Mouse (Mus musculus): ENCODE results near the gene Gm10964.

DNA sequence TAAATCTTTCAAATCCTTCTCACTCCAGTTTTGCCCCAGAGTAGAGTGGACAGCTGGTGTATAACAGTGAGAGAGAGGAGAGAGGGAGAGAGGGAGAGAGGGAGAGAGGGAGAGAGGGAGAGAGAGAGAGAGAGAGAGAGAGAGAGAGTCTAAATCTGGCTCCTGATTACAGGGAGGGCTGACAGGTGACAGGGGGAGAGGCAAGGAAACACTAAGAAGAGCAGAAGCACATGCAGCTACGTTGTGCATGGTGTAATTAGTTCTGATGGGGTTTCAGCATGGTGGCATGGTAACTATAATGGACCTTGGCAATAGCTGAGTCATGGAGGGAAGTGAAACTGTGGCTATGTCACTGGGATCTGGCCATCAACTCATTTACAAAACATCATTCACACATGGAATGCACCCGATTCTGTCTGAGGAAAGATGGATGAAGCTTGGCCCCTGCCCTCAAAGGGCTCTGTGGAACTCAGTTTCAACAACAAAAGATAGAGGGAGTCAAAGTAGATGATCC, 11.3 kb upstream of the Gm10964 start:
- TF ChIP-seq CTCF (IDR thresholded peaks at IDR 0.05; ENCODE audit: extremely low read depth, insufficient read depth, low read length) = no peak
- TF ChIP-seq POLR2A (IDR thresholded peaks at IDR 0.05; ENCODE audit: extremely low read depth, insufficient read depth, low read length) = no peak
